18 mouse cellular contexts compared by ENCODE assay signal in the genomic region with DNA sequence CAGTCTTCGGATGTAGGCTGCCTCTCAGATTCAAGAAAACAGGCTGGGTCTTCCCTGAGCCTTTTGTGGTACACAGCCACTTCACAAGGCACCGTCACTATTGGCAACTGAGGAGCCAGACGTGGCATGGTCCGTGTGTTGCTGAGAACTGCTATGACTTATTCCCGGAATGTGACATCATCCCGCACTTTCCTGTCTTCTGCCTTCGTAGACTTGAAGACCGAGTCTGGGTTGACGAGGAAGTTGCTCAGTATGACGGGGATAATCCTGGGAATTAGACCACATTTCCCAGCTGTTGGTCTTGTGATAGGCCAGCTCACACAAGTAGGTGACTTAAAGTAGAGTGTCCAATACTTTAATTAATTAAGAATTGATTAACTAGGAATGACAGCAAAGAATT. TPM values are rescaled to one million over a fixed set of nuclear protein-coding genes. Genes with fewer than 3 reads are reported as not detected.
DNase-seq lines count a peak whose midpoint lies in the region; ATAC-seq lines count a peak whose summit lies in the region.
"Had no signal": no experiment of that assay in that cellular context is flagged by ENCODE, and none has a peak within 500 bp of the region (broad histone marks: within the 10 kb centered on the region; RNA-seq: fewer than 3 reads in every experiment).

No protein-coding gene starts in this region.

- DNase-seq in heart, adult 11 months: peak; percentile 88
- no peak for DNase-seq in heart, adult 8-10 months (ENCODE audit: low spot score)
- DNase-seq in heart, postnatal 36 days: no peak
- no peak for DNase-seq in midbrain, embryonic 11.5 days (ENCODE audit: low spot score, missing footprints)
- DNase-seq: cerebellum, adult 18-20 months; cerebellum, postnatal 14 days; kidney, adult 11 months; layer of hippocampus, adult 9-11 months; liver, embryonic 13.5 days; right cerebral cortex, postnatal 25 days; spleen, adult 18-20 months had no signal

- H3K9me3 ChIP-seq in heart, embryonic 16.5 days (replicated peaks; ENCODE audit: control insufficient read depth, low read length): no peaks in the 10 kb centered on the region
- H3K9me3 ChIP-seq in midbrain, embryonic 15.5 days: no peaks in the 10 kb centered on the region
- H3K9me3 ChIP-seq in midbrain, embryonic 11.5 days (ENCODE audit: control insufficient read depth, low read length): no peaks in the 10 kb centered on the region
- H3K9me3 ChIP-seq in hindbrain, embryonic 16.5 days (ENCODE audit: control insufficient read depth, low read length): no peaks in the 10 kb centered on the region
- H3K9me3 ChIP-seq: hindbrain, embryonic 12.5 days; liver, embryonic 13.5 days; midbrain, embryonic 13.5 days had no signal

- WGBS in heart, embryonic 16.5 days: 36% methylated on average over 10 of the region's 10 CpGs
- 67% methylated on average over 10 of the region's 10 CpGs for WGBS in midbrain, embryonic 15.5 days
- WGBS in midbrain, embryonic 11.5 days: 64% methylated on average over 10 of the region's 10 CpGs
- 66% methylated on average over 10 of the region's 10 CpGs for WGBS in hindbrain, embryonic 16.5 days

- peaks cover 21% of the 10 kb centered on the region for H3K4me1 ChIP-seq in heart, embryonic 16.5 days (ENCODE audit: control insufficient read depth, insufficient read depth, low read length)
- H3K4me1 ChIP-seq in midbrain, embryonic 15.5 days: no peaks in the 10 kb centered on the region
- H3K4me1 ChIP-seq in midbrain, embryonic 11.5 days (ENCODE audit: control insufficient read depth, insufficient read depth, low read length): no peaks in the 10 kb centered on the region; the same call in 1 of the 2 replicates
- H3K4me1 ChIP-seq in hindbrain, embryonic 16.5 days (ENCODE audit: control insufficient read depth, insufficient read depth, low read depth, low read length): no peaks in the 10 kb centered on the region
- H3K4me1 ChIP-seq: hindbrain, embryonic 12.5 days had no signal

- H3K27me3 ChIP-seq in heart, embryonic 16.5 days (ENCODE audit: control insufficient read depth, insufficient read depth, low read length): no peaks in the 10 kb centered on the region
- no peaks in the 10 kb centered on the region for H3K27me3 ChIP-seq in midbrain, embryonic 15.5 days (replicated peaks)
- no peaks in the 10 kb centered on the region for H3K27me3 ChIP-seq in midbrain, embryonic 11.5 days (ENCODE audit: control insufficient read depth, insufficient read depth, low read length)
- H3K27me3 ChIP-seq in hindbrain, embryonic 16.5 days (replicated peaks; ENCODE audit: control insufficient read depth, insufficient read depth, low read length): no peaks in the 10 kb centered on the region
- H3K27me3 ChIP-seq: hindbrain, embryonic 12.5 days; liver, embryonic 13.5 days; midbrain, embryonic 13.5 days had no signal

- ATAC-seq in heart, embryonic 16.5 days (replicated peaks; ENCODE audit: extremely low read depth, insufficient read depth, low FRiP score): peak; percentile 34; the same call in 1 of the 2 replicates
- 0 out of 2 replicates have a peak, but pooled peaks have one; percentile 49 for ATAC-seq in midbrain, embryonic 15.5 days (replicated peaks)
- no peak for ATAC-seq in midbrain, embryonic 11.5 days (ENCODE audit: low FRiP score)
- ATAC-seq in hindbrain, embryonic 16.5 days: no peak
- ATAC-seq: CD4-positive, CD25-positive, alpha-beta regulatory T cell, adult 4 months; midbrain, embryonic 13.5 days had no signal

- H3K27ac ChIP-seq in heart, embryonic 16.5 days (ENCODE audit: low read length): peak overlapping the region; percentile 51; the same call in 1 of the 2 replicates
- no peak overlapping the region for H3K27ac ChIP-seq in midbrain, embryonic 15.5 days
- no peak overlapping the region for H3K27ac ChIP-seq in midbrain, embryonic 11.5 days (ENCODE audit: low read depth, low read length)
- no peak overlapping the region for H3K27ac ChIP-seq in hindbrain, embryonic 16.5 days (ENCODE audit: low read depth, low read length)
- H3K27ac ChIP-seq: hindbrain, embryonic 12.5 days; kidney, postnatal 0 days; liver, embryonic 13.5 days; midbrain, embryonic 13.5 days had no signal

- no peak overlapping the region for H3K4me2 ChIP-seq in heart, embryonic 16.5 days (ENCODE audit: low read depth, low read length)
- no peak overlapping the region for H3K4me2 ChIP-seq in midbrain, embryonic 15.5 days
- H3K4me2 ChIP-seq in midbrain, embryonic 11.5 days: no peak overlapping the region
- H3K4me2 ChIP-seq in hindbrain, embryonic 16.5 days (ENCODE audit: low read length): no peak overlapping the region
- H3K4me2 ChIP-seq: hindbrain, embryonic 12.5 days; liver, embryonic 13.5 days; midbrain, embryonic 13.5 days had no signal

- intact Hi-C loops in heart, postnatal 36 days (cut with DNase I): loop anchor here (5.0 kb wide), 1 partner anchor 38 kb away; a partner anchor contains a TSS

- H3K4me3 ChIP-seq in heart, embryonic 16.5 days (ENCODE audit: low read length): no peak overlapping the region
- no peak overlapping the region for H3K4me3 ChIP-seq in midbrain, embryonic 15.5 days
- no peak overlapping the region for H3K4me3 ChIP-seq in midbrain, embryonic 11.5 days (ENCODE audit: low read depth, low read length)
- H3K4me3 ChIP-seq in hindbrain, embryonic 16.5 days (ENCODE audit: low read length): no peak overlapping the region
- H3K4me3 ChIP-seq: hindbrain, embryonic 12.5 days; liver, embryonic 13.5 days; midbrain, embryonic 13.5 days had no signal

- no peak overlapping the region for H3K9ac ChIP-seq in heart, embryonic 16.5 days (ENCODE audit: low read length)
- no peak overlapping the region for H3K9ac ChIP-seq in midbrain, embryonic 15.5 days
- H3K9ac ChIP-seq in midbrain, embryonic 11.5 days (ENCODE audit: low read length): no peak overlapping the region
- H3K9ac ChIP-seq in hindbrain, embryonic 16.5 days (ENCODE audit: low read depth, low read length): no peak overlapping the region
- H3K9ac ChIP-seq: hindbrain, embryonic 12.5 days; liver, embryonic 13.5 days; midbrain, embryonic 13.5 days had no signal

- H3K36me3 ChIP-seq in heart, embryonic 16.5 days (ENCODE audit: control insufficient read depth, insufficient read depth): peaks cover 3% of the 10 kb centered on the region; the same call in 1 of the 2 replicates
- H3K36me3 ChIP-seq in midbrain, embryonic 15.5 days (replicated peaks): no peaks in the 10 kb centered on the region
- no peaks in the 10 kb centered on the region for H3K36me3 ChIP-seq in midbrain, embryonic 11.5 days (ENCODE audit: control insufficient read depth, insufficient read depth, low read length)
- H3K36me3 ChIP-seq in hindbrain, embryonic 16.5 days (ENCODE audit: control insufficient read depth, insufficient read depth, low read length): no peaks in the 10 kb centered on the region
- H3K36me3 ChIP-seq: hindbrain, embryonic 12.5 days; liver, embryonic 13.5 days; midbrain, embryonic 13.5 days had no signal

RNA-seq across cellular contexts. Expression of a gene that starts 40.2 kb away (rescaled TPM):
- total RNA-seq in heart, adult 8-10 months (2022): 100 to 1,000 TPM; 195 to 206 (median 199) TPM
- 21.5 and 26.3 TPM in 2 replicates for polyA plus RNA-seq in heart, embryonic 16.5 days (2015; fragmentation: Nextera tagmentation; extraction: Ambion mirVana)
- total RNA-seq in heart, postnatal 36 days (2021): 100 to 1,000 TPM; 209 to 282 TPM
- 9.6 and 9.9 TPM in 2 replicates for polyA plus RNA-seq in midbrain, embryonic 15.5 days (2015; fragmentation: Nextera tagmentation; extraction: Ambion mirVana)
- polyA plus RNA-seq in midbrain, embryonic 11.5 days (2014; fragmentation: Nextera tagmentation; extraction: Ambion mirVana): 6.8 and 7.9 TPM in 2 replicates
- polyA plus RNA-seq in hindbrain, embryonic 16.5 days (2015; fragmentation: Nextera tagmentation; extraction: Ambion mirVana): 8.0 and 10.4 TPM in 2 replicates
- polyA plus RNA-seq: CD4-positive, CD25-positive, alpha-beta regulatory T cell, adult 4 months had no signal

Comparison
In these comparisons a context has a peak if more than half of its experiments do, and no peak if none do; other contexts are left out.
1. ATAC-seq: peak in heart, embryonic 16.5 days (single experiment) and midbrain, embryonic 15.5 days (single experiment); none in midbrain, embryonic 11.5 days (single experiment) and hindbrain, embryonic 16.5 days (single experiment).